ENCODE assay signal across 1 mouse cellular context in the genomic region with DNA sequence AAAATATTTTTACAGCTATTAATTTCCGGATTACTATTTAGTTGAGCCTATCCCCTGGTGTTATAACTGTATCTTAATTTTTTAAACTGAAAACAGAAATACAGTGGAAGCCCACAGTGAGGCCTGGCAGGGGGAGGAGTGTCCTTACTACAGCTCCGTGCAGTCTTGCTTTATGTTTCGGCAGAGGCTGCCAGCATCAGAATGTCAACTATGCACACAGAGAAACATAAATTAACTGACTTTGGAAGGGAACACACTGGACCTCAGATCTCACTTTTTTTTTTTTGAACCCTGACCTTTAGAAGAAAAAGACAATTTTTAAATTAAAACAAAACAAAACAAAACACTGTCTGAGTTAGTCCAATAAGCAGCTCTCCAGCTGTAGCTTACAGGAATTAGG.
TF ChIP-seq lines count a peak whose summit lies in the region.

No protein-coding gene starts in this region.

TF ChIP-seq in MEL, 35 proteins besides CTCF, POLR2A, EP300 and RAD21 (continued from another document):
- no peak for TF ChIP-seq CHD2 (IDR thresholded peaks at IDR 0.05; ENCODE audit: low read length)
- TF ChIP-seq KAT2A (conservative IDR thresholded peaks at IDR 0.05; ENCODE audit: low read depth, low read length): no peak
